Mouse (Mus musculus) liver, postnatal 0 days (tissue): ENCODE data around the gene Aldh1a3.

Experiments used
- CTCF ChIP-seq: sonication (generic); IDR thresholded peaks from 2 replicates; pipeline ENCODE4 v1.5.1; 2016; ENCODE audit warnings: antibody characterized with exemption, low read depth
- EP300 ChIP-seq: IDR thresholded peaks from 2 replicates; pipeline ENCODE4 v1.6.1; 2016; ENCODE audit warnings: antibody characterized with exemption, low read depth, mild to moderate bottlenecking

GRCm38 (mm10) chr7:66418981-66419380, 8.3 kb downstream of the Aldh1a3 start:
- TF ChIP-seq CTCF (no peak), EP300 (no peak)
